Mouse (Mus musculus): Measurements from ENCODE around the gene Dglucy. TPM values are rescaled to one million over a fixed set of nuclear protein-coding genes. Genes with fewer than 3 reads are reported as not detected.

Gene Dglucy
- polyA plus RNA-seq, 1 experiment: 0.48 TPM

DNA sequence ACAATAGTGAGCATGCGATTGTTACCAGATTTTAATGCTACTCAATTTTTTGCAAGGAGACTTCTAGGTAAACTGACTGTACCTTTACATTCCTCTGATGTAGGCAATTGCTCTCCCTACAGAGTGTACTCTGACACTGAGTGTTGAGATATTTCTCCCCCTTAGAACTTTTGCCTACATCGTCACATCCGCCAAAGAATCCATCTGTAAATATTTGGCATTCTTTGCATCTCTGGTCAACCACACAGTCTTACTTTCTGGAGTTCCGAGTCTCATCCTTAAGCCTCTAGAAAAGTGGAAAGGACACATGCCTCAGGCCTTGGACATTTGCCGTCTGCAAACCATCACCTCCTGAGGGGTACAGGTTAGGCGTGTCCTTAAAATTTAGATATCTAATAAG is 1.9 kb upstream of the Dglucy start:
- Histone ChIP-seq H3K27ac (ENCODE audit: insufficient read depth, low read length) (no peak overlapping the region), H3K9ac (ENCODE audit: low read depth, poor library complexity, severe bottlenecking) (no peak overlapping the region), H3K4me1 (ENCODE audit: control insufficient read depth, insufficient read depth, low read length) (no peaks in the 10 kb centered on the region), H3K9me3 (replicated peaks; ENCODE audit: control insufficient read depth, insufficient read depth, low read length, poor library complexity, severe bottlenecking) (no peaks in the 10 kb centered on the region), H3K36me3 (ENCODE audit: control insufficient read depth, insufficient read depth, low read length, poor library complexity, severe bottlenecking) (no peaks in the 10 kb centered on the region), H3K4me3 (ENCODE audit: low read depth, low read length) (no peak overlapping the region), H3K27me3 (ENCODE audit: control insufficient read depth, insufficient read depth, low read length, poor library complexity, severe bottlenecking) (no peaks in the 10 kb centered on the region)
- TF ChIP-seq POLR2A (IDR thresholded peaks at IDR 0.05; ENCODE audit: insufficient read depth, low read length): no peak
- TF ChIP-seq EP300 (IDR thresholded peaks at IDR 0.05; ENCODE audit: insufficient read depth, low read depth, low read length): no peak
- no peak for TF ChIP-seq CTCF (IDR thresholded peaks at IDR 0.05; ENCODE audit: low read depth, low read length)

DNA sequence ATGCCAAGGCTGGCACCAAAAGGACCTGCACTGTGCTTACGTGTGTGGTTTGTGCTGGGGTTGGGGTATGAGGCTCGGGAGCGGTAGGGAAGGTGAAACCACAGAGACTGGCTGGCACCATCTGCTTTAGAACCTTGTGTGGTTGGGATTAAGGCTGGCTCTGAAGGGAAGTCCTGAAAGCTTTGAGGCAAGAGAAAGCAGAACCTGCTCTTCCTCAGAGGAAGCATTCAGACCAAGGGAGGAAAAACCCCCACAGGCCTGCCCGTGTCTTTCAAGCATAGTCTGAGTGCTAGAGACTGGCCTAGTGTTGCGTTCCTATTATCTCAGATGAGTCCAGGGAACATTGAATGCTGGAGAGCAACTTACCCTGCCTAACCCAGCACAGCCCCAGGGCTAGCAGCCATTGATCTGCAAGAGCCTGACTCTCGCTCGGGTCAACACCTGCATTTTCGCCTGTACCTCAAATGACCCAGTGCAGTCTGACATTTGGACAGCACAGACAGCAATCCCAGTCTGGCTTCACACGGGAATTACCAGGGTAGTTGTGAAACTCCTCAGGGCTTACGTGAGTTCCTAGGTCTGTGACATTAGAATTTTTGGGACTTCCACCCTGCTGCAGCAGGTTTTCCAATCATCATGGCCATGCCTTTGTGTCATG is 452 bp upstream of the Dglucy start:
- H3K27ac ChIP-seq (ENCODE audit: insufficient read depth, low read length): no peak overlapping the region
- TF ChIP-seq CTCF (IDR thresholded peaks at IDR 0.05; ENCODE audit: low read depth, low read length) (no peak), EP300 (IDR thresholded peaks at IDR 0.05; ENCODE audit: insufficient read depth, low read depth, low read length) (no peak), POLR2A (IDR thresholded peaks at IDR 0.05; ENCODE audit: insufficient read depth, low read length) (no peak)
- no peak overlapping the region for H3K9ac ChIP-seq (ENCODE audit: low read depth, poor library complexity, severe bottlenecking)
- H3K27me3 ChIP-seq (ENCODE audit: control insufficient read depth, insufficient read depth, low read length, poor library complexity, severe bottlenecking): no peaks in the 10 kb centered on the region
- no peaks in the 10 kb centered on the region for H3K4me1 ChIP-seq (ENCODE audit: control insufficient read depth, insufficient read depth, low read length)
- H3K36me3 ChIP-seq (ENCODE audit: control insufficient read depth, insufficient read depth, low read length, poor library complexity, severe bottlenecking): no peaks in the 10 kb centered on the region
- H3K4me3 ChIP-seq (ENCODE audit: low read depth, low read length): no peak overlapping the region
- H3K9me3 ChIP-seq (replicated peaks; ENCODE audit: control insufficient read depth, insufficient read depth, low read length, poor library complexity, severe bottlenecking): no peaks in the 10 kb centered on the region

DNA sequence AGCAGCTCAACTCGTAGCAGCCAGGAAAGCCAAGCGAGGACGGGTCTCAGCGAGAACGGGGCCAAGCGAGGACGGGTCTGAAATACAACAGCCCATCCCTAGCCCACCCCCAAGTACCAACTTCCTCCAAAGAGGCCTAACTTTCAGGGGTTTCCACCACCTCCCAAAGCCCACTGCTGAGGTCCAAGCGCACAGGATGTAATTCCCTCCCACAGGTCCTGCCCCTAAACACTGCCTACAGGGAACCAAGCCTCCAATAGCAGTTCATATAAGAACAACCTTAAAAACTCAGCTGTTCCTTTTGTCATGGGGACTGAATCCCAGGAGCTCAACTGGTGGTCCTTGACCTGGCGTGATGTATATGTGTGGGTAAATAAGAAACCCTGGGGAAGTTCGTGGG is 1.6 kb downstream of the Dglucy start:
- Histone ChIP-seq H3K36me3 (ENCODE audit: control insufficient read depth, insufficient read depth, low read length, poor library complexity, severe bottlenecking) (no peaks in the 10 kb centered on the region), H3K27me3 (ENCODE audit: control insufficient read depth, insufficient read depth, low read length, poor library complexity, severe bottlenecking) (no peaks in the 10 kb centered on the region), H3K27ac (ENCODE audit: insufficient read depth, low read length) (no peak overlapping the region), H3K4me1 (ENCODE audit: control insufficient read depth, insufficient read depth, low read length) (no peaks in the 10 kb centered on the region), H3K9me3 (replicated peaks; ENCODE audit: control insufficient read depth, insufficient read depth, low read length, poor library complexity, severe bottlenecking) (no peaks in the 10 kb centered on the region), H3K9ac (ENCODE audit: low read depth, poor library complexity, severe bottlenecking) (no peak overlapping the region), H3K4me3 (ENCODE audit: low read depth, low read length) (no peak overlapping the region)
- no peak for TF ChIP-seq POLR2A (IDR thresholded peaks at IDR 0.05; ENCODE audit: insufficient read depth, low read length)
- TF ChIP-seq CTCF (IDR thresholded peaks at IDR 0.05; ENCODE audit: low read depth, low read length): no peak
- no peak for TF ChIP-seq EP300 (IDR thresholded peaks at IDR 0.05; ENCODE audit: insufficient read depth, low read depth, low read length)

DNA sequence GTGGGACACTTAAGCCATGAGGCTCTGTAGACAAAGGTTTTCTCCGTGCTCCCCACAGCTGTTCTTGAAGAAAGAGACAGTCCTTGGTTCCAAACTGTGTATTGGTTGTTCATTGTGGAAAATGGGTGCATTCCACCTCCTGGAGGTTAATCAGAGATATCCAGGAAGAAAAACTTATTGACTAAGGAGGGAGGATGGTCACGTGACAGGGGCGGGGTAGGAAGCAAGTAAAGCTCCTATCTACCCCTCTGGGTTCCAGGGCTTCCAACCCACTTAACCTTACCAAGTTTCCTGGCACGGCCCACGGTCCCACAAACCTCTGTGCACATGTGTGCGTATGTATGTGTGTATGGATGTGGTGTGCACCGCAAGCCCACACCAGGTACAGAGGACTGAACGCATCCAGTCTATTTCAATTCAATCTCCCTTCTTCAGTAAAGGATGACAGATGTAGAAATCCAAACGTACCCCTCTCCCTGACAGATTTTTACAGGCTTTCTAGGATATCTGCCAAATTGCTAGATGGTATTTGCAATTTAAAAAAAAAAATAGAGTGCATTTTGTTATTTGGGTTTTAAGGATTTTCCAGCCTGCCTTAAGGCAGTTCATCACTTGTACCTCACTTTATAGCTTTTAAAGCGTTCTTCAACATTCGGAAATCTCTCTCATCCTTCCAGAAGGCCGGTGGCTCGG is 2.7 kb downstream of the Dglucy start:
- no peaks in the 10 kb centered on the region for H3K27me3 ChIP-seq (ENCODE audit: control insufficient read depth, insufficient read depth, low read length, poor library complexity, severe bottlenecking)
- H3K4me1 ChIP-seq (ENCODE audit: control insufficient read depth, insufficient read depth, low read length): no peaks in the 10 kb centered on the region
- H3K9ac ChIP-seq (ENCODE audit: low read depth, poor library complexity, severe bottlenecking): no peak overlapping the region
- H3K9me3 ChIP-seq (replicated peaks; ENCODE audit: control insufficient read depth, insufficient read depth, low read length, poor library complexity, severe bottlenecking): no peaks in the 10 kb centered on the region
- TF ChIP-seq POLR2A (IDR thresholded peaks at IDR 0.05; ENCODE audit: insufficient read depth, low read length): no peak
- no peak for TF ChIP-seq EP300 (IDR thresholded peaks at IDR 0.05; ENCODE audit: insufficient read depth, low read depth, low read length)
- no peak for TF ChIP-seq CTCF (IDR thresholded peaks at IDR 0.05; ENCODE audit: low read depth, low read length)
- H3K36me3 ChIP-seq (ENCODE audit: control insufficient read depth, insufficient read depth, low read length, poor library complexity, severe bottlenecking): no peaks in the 10 kb centered on the region
- no peak overlapping the region for H3K27ac ChIP-seq (ENCODE audit: insufficient read depth, low read length)
- no peak overlapping the region for H3K4me3 ChIP-seq (ENCODE audit: low read depth, low read length)

DNA sequence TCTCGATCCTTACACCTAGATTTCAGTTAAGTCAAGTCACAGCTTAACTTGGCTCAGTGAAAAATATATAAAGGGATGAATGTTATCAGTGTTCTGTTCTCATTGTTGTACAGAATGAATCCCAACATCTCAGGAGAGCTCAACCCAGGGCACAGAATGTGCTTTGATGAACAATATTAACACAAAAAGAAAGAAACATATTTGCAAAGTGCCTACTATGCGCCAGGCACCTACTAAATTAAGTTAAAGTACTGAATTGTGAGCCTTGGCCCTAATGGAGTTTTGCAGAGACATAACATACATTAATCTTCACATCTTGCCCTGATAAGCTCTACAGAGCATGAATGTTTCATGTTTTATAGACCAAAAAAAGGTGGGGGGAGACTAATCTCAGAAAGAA is 5.3 kb downstream of the Dglucy start:
- H3K27me3 ChIP-seq (ENCODE audit: control insufficient read depth, insufficient read depth, low read length, poor library complexity, severe bottlenecking): no peaks in the 10 kb centered on the region
- no peaks in the 10 kb centered on the region for H3K9me3 ChIP-seq (replicated peaks; ENCODE audit: control insufficient read depth, insufficient read depth, low read length, poor library complexity, severe bottlenecking)
- H3K36me3 ChIP-seq (ENCODE audit: control insufficient read depth, insufficient read depth, low read length, poor library complexity, severe bottlenecking): no peaks in the 10 kb centered on the region
- TF ChIP-seq EP300 (IDR thresholded peaks at IDR 0.05; ENCODE audit: insufficient read depth, low read depth, low read length) (no peak), CTCF (IDR thresholded peaks at IDR 0.05; ENCODE audit: low read depth, low read length) (no peak), POLR2A (IDR thresholded peaks at IDR 0.05; ENCODE audit: insufficient read depth, low read length) (no peak)
- no peak overlapping the region for H3K27ac ChIP-seq (ENCODE audit: insufficient read depth, low read length)
- H3K4me3 ChIP-seq (ENCODE audit: low read depth, low read length): no peak overlapping the region
- H3K4me1 ChIP-seq (ENCODE audit: control insufficient read depth, insufficient read depth, low read length): no peaks in the 10 kb centered on the region
- no peak overlapping the region for H3K9ac ChIP-seq (ENCODE audit: low read depth, poor library complexity, severe bottlenecking)

- TF ChIP-seq POLR2A (IDR thresholded peaks at IDR 0.05; ENCODE audit: insufficient read depth, low read length): no peak
- no peaks in the 10 kb centered on the region for H3K9me3 ChIP-seq (replicated peaks; ENCODE audit: control insufficient read depth, insufficient read depth, low read length, poor library complexity, severe bottlenecking)
- H3K27ac ChIP-seq (ENCODE audit: insufficient read depth, low read length): no peak overlapping the region
- H3K9ac ChIP-seq (ENCODE audit: low read depth, poor library complexity, severe bottlenecking): no peak overlapping the region
- H3K4me1 ChIP-seq (ENCODE audit: control insufficient read depth, insufficient read depth, low read length): no peaks in the 10 kb centered on the region
- H3K4me3 ChIP-seq (ENCODE audit: low read depth, low read length): no peak overlapping the region
- H3K27me3 ChIP-seq (ENCODE audit: control insufficient read depth, insufficient read depth, low read length, poor library complexity, severe bottlenecking): no peaks in the 10 kb centered on the region
- H3K36me3 ChIP-seq (ENCODE audit: control insufficient read depth, insufficient read depth, low read length, poor library complexity, severe bottlenecking): no peaks in the 10 kb centered on the region
Measured at GRCm38 (mm10) chr12:100785344-100785743, 6.5 kb downstream of the Dglucy start.

Measured in ES-Bruce4 (cell line).